Mouse (Mus musculus) heart, adult 2 months (tissue): ENCODE data around the gene Col4a2.

Experiments
- CTCF ChIP-seq: fragments of 200-600 bp; IDR thresholded peaks from 2 replicates; pipeline ENCODE4 v1.8.1; 2022; ENCODE audit warnings: antibody characterized with exemption, mild to moderate bottlenecking, moderate library complexity
- POLR2A ChIP-seq: fragments of 200-500 bp; IDR thresholded peaks from 2 replicates; pipeline ENCODE4 v1.6.1; 2011; ENCODE audit warnings: mild to moderate bottlenecking, low read depth, low read length, control low read depth; ENCODE audit not compliant: insufficient read depth

- TF ChIP-seq CTCF: no peak
- TF ChIP-seq POLR2A: no peak
Measured at GRCm38 (mm10) chr8:11443611-11444010, 131.0 kb downstream of the Col4a2 start.
